Mouse (Mus musculus) midbrain, embryonic 14.5 days (tissue): ENCODE data around the gene Spdye4c. TPM values are rescaled to one million over a fixed set of nuclear protein-coding genes. Genes with fewer than 3 reads are reported as not detected.

Source experiments
- ATAC-seq: fragments of 200-750 bp; cut with Nextera tagmentation; 2 replicates; pipeline ENCODE4 v1.8.0; 2017; ENCODE audit warnings: moderate number of reproducible peaks, moderate library complexity; ENCODE audit not compliant: low FRiP score, low TSS enrichment
- DNase-seq: peaks from one replicate; pipeline ENCODE4 v3.0.0-alpha.2; 2015
- H3K27ac ChIP-seq: fragments of 300-500 bp; sonication (generic); replicated peaks from 2 replicates; pipeline ENCODE4 v1.5.1; 2014; ENCODE audit warnings: mild to moderate bottlenecking, low read depth, low read length, moderate library complexity
- H3K27me3 ChIP-seq: fragments of 300-500 bp; sonication (generic); 2 replicates; pipeline ENCODE4 v1.6.1; 2014; ENCODE audit warnings: low read length, control low read depth, mixed read lengths; ENCODE audit not compliant: control insufficient read depth, insufficient read depth
- H3K36me3 ChIP-seq: fragments of 300-500 bp; sonication (generic); 2 replicates; pipeline ENCODE4 v1.6.1; 2014; ENCODE audit warnings: low read length, control low read depth; ENCODE audit not compliant: control insufficient read depth, insufficient read depth
- H3K4me1 ChIP-seq: fragments of 300-500 bp; sonication (generic); 2 replicates; pipeline ENCODE4 v1.6.1; 2014; ENCODE audit warnings: mild to moderate bottlenecking, antibody characterized with exemption, low read length, control low read depth; ENCODE audit not compliant: control insufficient read depth, insufficient read depth
- H3K4me2 ChIP-seq: fragments of 300-500 bp; sonication (generic); 2 replicates; pipeline ENCODE4 v1.6.1; 2014; ENCODE audit warnings: mild to moderate bottlenecking, low read length, moderate library complexity
- H3K4me3 ChIP-seq: fragments of 300-500 bp; sonication (generic); replicated peaks from 2 replicates; pipeline ENCODE4 v1.5.1; 2014; ENCODE audit warnings: low read depth, low read length
- H3K9ac ChIP-seq: fragments of 300-500 bp; sonication (generic); replicated peaks from 2 replicates; pipeline ENCODE4 v1.6.1; 2014; ENCODE audit warnings: mild to moderate bottlenecking, low read length, moderate library complexity
- H3K9me3 ChIP-seq: fragments of 300-500 bp; sonication (generic); 2 replicates; pipeline ENCODE4 v1.6.1; 2016; ENCODE audit warnings: low read length, control low read depth, mixed read lengths; ENCODE audit not compliant: control insufficient read depth
- WGBS: fragments of 180-500 bp; shearing (Covaris S2); extraction: QIAGEN DNeasy Blood & Tissue Kit; methylation state at CpG from one replicate; pipeline ENCODE4 v1.1.7; 2014; 5-methylcytosine and 5-hydroxymethylcytosine counted together
- polyA plus RNA-seq: library from polyadenylated mRNA; unstranded; fragments of >200 nt; fragmentation: Nextera tagmentation; extraction: Ambion mirVana; gene quantifications from 2 replicates; pipeline ENCODE4 v1.2.1, GENCODE M21; 2014

Spdye4c gene
- polyA plus RNA-seq, 1 experiment from 2014 or later, result not detected

DNA sequence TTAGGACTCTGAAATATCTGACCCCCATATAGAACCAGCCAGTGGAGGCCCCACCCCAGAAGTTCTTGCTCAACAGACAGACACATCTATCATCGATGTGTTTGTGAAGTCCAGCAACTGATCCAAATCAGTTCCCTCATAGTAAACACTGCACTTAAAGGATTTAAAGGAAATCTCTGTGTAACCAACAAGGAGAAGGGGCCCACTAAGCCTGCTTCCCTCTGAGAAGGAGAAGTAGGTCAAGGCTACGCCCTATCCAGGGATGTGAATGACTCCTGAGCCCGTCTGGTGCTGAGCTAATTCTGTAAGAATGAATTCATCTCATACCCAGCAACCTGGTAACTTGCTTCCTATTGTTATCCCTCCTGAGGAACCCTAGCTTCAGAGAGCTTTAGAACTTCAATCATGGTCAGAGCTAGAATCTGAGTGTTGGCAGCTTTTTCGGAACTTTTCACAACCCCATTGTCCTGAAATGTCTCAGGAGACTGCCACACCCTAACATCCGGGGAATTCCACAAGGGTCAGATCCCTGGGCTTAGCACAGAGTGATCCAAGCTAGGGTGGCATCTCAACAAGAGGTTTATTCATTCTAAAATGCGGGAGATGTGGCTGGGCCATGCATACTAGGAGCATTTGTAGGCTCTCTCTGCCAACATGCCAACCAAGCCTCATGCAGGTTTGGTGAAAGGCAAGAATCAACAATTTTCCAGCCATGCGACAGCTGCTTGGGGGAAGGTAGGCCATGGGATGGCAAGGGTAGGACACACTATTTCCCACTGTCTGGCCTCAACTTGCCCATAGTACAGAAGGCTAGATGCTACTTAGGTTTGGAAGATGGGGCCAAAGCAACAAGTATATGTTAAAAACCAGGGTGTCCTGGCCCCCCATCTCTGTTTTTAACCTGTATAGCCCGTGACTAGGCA, 38.0 kb upstream of the Spdye4c start:
- Histone ChIP-seq H3K9ac (no peak overlapping the region), H3K27me3 (no peaks in the 10 kb centered on the region), H3K4me1 (no peaks in the 10 kb centered on the region), H3K36me3 (no peaks in the 10 kb centered on the region), H3K9me3 (no peaks in the 10 kb centered on the region), H3K4me2 (no peak overlapping the region), H3K27ac (no peak overlapping the region), H3K4me3 (no peak overlapping the region)
- 85% methylated on average over 8 of the region's 8 CpGs for WGBS
- ATAC-seq (no peak), DNase-seq (no peak)

DNA sequence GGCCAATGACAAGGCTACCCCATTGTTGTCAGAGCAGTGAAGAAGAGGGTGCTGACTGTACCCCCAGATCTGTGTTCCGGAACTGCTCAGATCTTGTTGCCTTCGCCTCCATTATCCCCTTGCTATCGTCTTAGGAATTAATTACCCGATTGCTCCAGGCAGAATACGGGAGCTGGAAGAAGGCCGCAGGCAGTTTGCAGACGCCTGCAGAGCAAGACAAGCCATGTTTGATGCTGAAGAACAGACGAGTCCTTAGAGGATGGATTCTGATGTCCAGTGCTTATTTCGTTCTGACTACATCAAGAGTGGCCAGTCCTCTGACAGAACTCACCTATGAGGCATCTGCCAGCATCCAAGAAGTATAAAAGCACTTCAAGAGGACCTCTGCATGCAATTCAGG, 35.9 kb upstream of the Spdye4c start:
- no peak overlapping the region for H3K9ac ChIP-seq
- no peak for ATAC-seq
- no peak overlapping the region for H3K4me2 ChIP-seq
- no peaks in the 10 kb centered on the region for H3K4me1 ChIP-seq
- WGBS, result 61% methylated on average over 9 of the region's 9 CpGs
- no peaks in the 10 kb centered on the region for H3K36me3 ChIP-seq
- peak; percentile 68 for DNase-seq
- no peaks in the 10 kb centered on the region for H3K27me3 ChIP-seq
- no peaks in the 10 kb centered on the region for H3K9me3 ChIP-seq
- H3K4me3 ChIP-seq, result no peak overlapping the region
- H3K27ac ChIP-seq, result no peak overlapping the region

DNA sequence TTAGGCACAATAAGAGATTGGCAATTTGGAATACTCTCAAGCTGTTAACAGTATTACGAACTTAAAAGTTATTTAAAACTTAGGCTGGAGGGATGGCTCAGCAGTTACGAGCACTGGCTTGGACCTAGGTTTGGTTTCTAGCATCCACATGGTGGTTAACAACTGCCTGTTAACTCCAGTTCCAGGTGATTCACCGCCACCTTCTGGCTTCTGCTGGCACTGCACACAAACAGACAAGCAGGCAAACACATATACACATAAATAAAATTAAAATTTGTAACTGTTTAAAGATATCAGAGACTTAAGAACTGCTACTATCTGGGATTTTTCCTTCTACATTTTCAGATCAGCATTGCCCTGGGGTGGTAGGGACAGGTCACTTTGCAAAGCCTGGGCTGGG, 26.8 kb upstream of the Spdye4c start:
- ATAC-seq (no peak), DNase-seq (no peak)
- Histone ChIP-seq H3K9ac (no peak overlapping the region), H3K4me2 (no peak overlapping the region), H3K4me1 (no peaks in the 10 kb centered on the region), H3K4me3 (no peak overlapping the region), H3K27ac (no peak overlapping the region), H3K36me3 (no peaks in the 10 kb centered on the region), H3K27me3 (no peaks in the 10 kb centered on the region), H3K9me3 (no peaks in the 10 kb centered on the region)
- whole genome bisulfite sequencing, result 88% methylated on average over 3 of the region's 3 CpGs

DNA sequence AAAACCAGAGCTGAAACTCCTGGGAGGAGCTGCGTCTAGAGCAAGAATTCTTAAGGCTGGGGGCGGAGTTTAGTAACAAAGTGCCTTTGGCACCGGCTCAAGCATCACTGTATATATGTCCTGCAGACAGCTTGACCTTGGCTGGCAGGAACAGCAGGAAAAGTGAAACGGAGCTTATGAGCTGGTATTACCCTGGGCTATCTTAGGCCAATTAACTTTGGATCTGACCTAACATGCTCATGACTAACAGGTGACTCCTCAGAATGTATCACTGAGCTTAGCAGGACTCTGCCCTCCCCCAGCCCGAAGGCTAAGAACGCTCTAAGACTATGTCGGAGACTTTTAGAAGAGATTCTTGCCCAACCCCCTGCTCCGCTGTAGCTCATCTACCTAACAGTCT, 25.1 kb upstream of the Spdye4c start:
- DNase-seq (no peak), ATAC-seq (no peak)
- Histone ChIP-seq H3K36me3 (no peaks in the 10 kb centered on the region), H3K4me2 (no peak overlapping the region), H3K4me3 (no peak overlapping the region), H3K9me3 (no peaks in the 10 kb centered on the region), H3K27ac (no peak overlapping the region), H3K27me3 (no peaks in the 10 kb centered on the region), H3K9ac (no peak overlapping the region), H3K4me1 (no peaks in the 10 kb centered on the region)
- WGBS, result 67% methylated on average over 8 of the region's 8 CpGs

DNA sequence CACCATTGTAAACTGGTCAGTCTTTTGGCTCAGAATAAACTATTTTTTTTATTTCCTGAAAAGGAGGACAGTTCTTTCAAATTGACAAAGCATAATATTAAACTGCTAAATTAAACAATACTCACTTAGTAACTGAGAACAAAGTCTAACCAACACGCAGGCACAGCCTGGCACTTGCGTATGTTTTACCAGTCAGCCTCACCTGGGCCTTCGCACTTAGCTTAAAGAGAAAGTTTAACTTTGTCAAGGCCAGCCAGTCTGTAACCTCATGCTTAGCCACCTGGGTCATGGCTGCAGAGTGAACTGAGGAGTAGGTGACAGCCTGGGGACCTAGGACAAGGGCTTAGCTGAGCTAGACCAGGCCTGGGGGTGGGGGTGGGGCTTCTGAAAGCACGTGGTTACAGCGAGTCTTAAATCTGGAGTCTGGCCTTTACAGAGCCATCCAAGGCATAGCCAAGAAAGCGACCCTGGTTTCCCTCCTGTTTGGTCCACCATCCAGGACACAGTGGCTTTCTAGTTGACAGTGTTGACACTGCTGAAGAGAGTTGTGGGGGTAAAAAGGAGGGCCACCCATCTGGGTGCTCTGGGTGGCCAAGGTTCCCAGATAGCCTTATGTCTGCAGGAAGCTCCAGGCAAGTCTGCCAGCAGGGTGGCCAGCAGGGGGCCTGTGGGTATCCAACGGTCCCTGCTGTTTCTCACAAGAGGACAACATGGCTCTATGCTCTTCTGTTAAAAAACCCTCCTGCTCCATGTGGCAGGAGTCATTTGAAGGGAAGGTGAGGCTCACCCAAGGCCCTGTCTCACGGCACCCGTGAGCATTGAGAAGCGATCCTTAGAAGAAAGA, 24.5 kb upstream of the Spdye4c start:
- H3K27ac ChIP-seq, result no peak overlapping the region
- no peak overlapping the region for H3K4me3 ChIP-seq
- H3K4me1 ChIP-seq, result no peaks in the 10 kb centered on the region
- DNase-seq (peak; percentile 34), ATAC-seq (no peak)
- H3K9me3 ChIP-seq, result no peaks in the 10 kb centered on the region
- H3K27me3 ChIP-seq, result no peaks in the 10 kb centered on the region
- H3K9ac ChIP-seq, result no peak overlapping the region
- H3K36me3 ChIP-seq, result no peaks in the 10 kb centered on the region
- WGBS, result 75% methylated on average over 10 of the region's 10 CpGs
- H3K4me2 ChIP-seq, result no peak overlapping the region

DNA sequence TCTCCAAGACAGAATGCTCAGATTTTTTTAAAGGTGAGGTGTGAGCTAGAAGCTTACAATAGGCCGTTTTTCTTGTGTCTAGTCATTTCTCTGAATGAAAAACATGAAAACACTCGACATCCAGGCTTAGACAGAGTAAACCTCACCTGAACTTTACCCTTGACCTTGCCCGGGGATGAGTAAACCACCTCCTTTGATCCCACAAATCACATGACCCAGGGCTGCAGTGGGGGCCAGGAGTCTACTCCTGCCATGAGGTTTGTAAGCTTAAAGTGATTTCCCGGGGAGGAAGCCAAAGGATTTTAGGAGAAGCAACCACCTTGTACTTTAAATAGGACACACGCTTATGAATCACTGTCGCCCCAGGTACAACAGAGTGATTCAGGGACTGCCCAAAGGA, 23.0 kb upstream of the Spdye4c start:
- Histone ChIP-seq H3K27ac (no peak overlapping the region), H3K36me3 (no peaks in the 10 kb centered on the region), H3K9me3 (no peaks in the 10 kb centered on the region), H3K4me2 (no peak overlapping the region), H3K4me3 (no peak overlapping the region), H3K4me1 (no peaks in the 10 kb centered on the region), H3K9ac (no peak overlapping the region), H3K27me3 (no peaks in the 10 kb centered on the region)
- 84% methylated on average over 6 of the region's 6 CpGs for whole genome bisulfite sequencing
- ATAC-seq (no peak), DNase-seq (no peak)

DNA sequence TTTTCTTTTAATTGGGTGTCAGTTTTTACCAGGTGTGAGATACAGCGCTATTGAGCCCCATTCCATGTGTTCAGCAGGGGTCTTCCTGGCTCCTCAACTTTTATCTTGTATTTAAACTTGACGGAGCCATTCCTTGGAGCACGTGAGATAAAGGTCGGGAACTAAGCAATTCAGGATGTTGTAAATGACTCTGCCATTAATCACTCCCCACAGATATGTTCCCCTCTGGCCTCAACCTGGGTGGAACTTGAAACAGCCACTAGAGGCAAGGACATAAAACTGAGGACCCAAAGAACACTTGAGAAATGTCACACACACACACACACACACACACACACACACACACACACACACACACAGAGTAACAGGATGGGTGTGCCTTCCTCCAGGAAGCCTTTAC, 22.5 kb upstream of the Spdye4c start:
- H3K36me3 ChIP-seq, result no peaks in the 10 kb centered on the region
- no peaks in the 10 kb centered on the region for H3K4me1 ChIP-seq
- no peaks in the 10 kb centered on the region for H3K9me3 ChIP-seq
- no peak overlapping the region for H3K9ac ChIP-seq
- H3K27me3 ChIP-seq, result no peaks in the 10 kb centered on the region
- ATAC-seq (no peak), DNase-seq (no peak)
- H3K4me3 ChIP-seq, result no peak overlapping the region
- no peak overlapping the region for H3K27ac ChIP-seq
- 90% methylated on average over 4 of the region's 4 CpGs for WGBS
- H3K4me2 ChIP-seq, result no peak overlapping the region

DNA sequence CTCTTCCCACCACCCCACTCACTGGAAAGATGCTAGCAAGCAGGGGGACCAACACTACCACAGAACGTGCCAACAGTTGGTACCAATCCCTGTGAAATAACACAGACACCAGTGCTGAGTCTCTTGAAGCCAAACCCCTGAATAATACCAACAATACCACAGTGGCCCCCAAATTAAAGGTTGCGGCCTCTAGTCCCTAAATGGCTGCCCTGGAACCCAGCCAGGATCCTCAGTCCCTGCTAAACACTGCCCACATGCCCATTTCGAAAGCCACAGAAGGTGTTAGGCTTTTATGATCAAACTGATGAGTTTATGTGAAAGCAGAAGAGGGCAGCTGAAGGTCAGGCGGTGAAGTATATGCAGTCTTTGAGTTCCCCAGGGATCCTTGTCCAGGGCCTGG, 20.0 kb upstream of the Spdye4c start:
- Histone ChIP-seq H3K4me2 (no peak overlapping the region), H3K27ac (no peak overlapping the region), H3K36me3 (no peaks in the 10 kb centered on the region), H3K4me3 (no peak overlapping the region), H3K4me1 (no peaks in the 10 kb centered on the region), H3K27me3 (no peaks in the 10 kb centered on the region), H3K9me3 (no peaks in the 10 kb centered on the region), H3K9ac (no peak overlapping the region)
- 92% methylated on average over 4 of the region's 4 CpGs for WGBS
- no peak for DNase-seq
- no peak for ATAC-seq
